Mouse (Mus musculus): ENCODE results near the gene Pon2. TPM values are rescaled to one million over a fixed set of nuclear protein-coding genes. Genes with fewer than 3 reads are reported as not detected.
"Not testable (repeated sequence)": the region's sequence is repeated elsewhere in the genome, so short reads cannot be mapped to it uniquely, and the experiment has no call there.

Pon2 gene
- polyA plus RNA-seq, 1 experiment = 24.3 TPM

DNA sequence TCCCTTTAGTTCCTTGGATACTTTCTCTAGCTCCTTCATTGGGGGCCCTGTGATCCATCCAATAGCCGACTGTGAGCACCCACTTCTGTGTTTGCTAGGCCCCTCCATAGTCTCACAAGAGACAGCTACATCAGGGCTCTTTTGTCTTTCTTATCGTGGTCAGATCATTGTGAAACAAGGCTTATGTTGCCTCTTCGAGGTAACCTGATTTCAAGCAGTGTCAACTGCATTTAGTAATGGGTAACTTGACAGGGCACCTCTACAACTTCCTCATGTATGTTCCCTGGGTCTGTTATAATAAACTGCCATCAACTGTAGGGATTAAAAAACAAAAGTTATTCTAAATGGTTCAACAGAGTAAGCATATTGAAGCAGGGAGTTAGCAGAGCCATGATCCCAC is 63.7 kb downstream of the Pon2 start:
- TF ChIP-seq FLI1 (IDR thresholded peaks at IDR 0.05; ENCODE audit: low read length) = no peak
- Histone ChIP-seq H3K36me3 (replicated peaks; ENCODE audit: low read length) (peaks cover 90% of the 10 kb centered on the region), H3K4me1 (no peaks in the 10 kb centered on the region), H3K4me3 (replicated peaks) (no peak overlapping the region), H3K9me3 (no peaks in the 10 kb centered on the region), H3K27me3 (replicated peaks) (no peaks in the 10 kb centered on the region)

DNA sequence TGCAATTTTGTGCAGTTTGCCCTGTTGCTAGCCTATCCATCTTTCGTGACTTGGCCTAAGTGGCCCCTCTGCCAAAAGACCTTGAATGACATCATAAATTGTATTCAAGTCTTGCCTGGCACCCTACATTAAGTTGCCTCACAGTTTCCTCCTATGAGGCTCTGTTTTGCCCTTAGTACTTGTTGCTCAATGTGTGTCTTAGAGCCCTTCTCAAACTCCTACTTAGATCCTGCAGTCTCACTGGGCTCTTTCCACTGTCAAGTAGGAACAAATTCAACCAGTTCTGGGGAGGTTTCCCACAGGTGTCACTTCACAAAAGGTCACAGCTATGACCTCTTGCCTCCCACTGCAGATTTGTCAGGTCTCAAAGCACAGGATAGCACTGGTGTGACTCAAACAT is 64.4 kb downstream of the Pon2 start:
- TF ChIP-seq FLI1 (IDR thresholded peaks at IDR 0.05; ENCODE audit: low read length) (no peak), GATA1 (IDR thresholded peaks at IDR 0.05; ENCODE audit: borderline replicate concordance, low read length) (no peak)
- Histone ChIP-seq H3K4me3 (replicated peaks) (no peak overlapping the region), H3K27me3 (replicated peaks) (no peaks in the 10 kb centered on the region), H3K36me3 (replicated peaks; ENCODE audit: low read length) (peaks cover 90% of the 10 kb centered on the region), H3K9me3 (no peaks in the 10 kb centered on the region), H3K4me1 (no peaks in the 10 kb centered on the region)

DNA sequence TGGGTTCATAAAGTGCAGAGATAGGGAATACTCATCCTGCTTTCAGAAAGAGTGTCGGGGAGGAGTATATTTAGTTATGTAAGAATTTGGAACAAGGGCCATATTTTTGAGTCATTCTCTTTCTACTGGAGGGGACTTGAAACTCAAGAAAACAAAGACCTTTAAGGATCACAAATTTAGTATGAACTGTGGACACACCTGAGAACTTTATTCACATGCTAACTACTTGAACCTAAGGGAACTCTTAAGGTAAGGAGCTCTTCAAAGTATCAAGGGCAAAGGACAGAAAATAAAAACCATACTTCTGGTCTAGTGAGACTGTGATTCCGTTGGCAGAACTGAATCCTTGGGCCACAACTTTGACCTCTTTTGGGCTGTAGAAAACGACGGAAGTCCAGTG is 66.2 kb downstream of the Pon2 start:
- Histone ChIP-seq H3K36me3 (replicated peaks; ENCODE audit: low read length) (peaks cover 82% of the 10 kb centered on the region), H3K27me3 (replicated peaks) (no peaks in the 10 kb centered on the region)
- TF ChIP-seq GATA1 (IDR thresholded peaks at IDR 0.05; ENCODE audit: borderline replicate concordance, low read length) (no peak), FLI1 (IDR thresholded peaks at IDR 0.05; ENCODE audit: low read length) (no peak)

DNA sequence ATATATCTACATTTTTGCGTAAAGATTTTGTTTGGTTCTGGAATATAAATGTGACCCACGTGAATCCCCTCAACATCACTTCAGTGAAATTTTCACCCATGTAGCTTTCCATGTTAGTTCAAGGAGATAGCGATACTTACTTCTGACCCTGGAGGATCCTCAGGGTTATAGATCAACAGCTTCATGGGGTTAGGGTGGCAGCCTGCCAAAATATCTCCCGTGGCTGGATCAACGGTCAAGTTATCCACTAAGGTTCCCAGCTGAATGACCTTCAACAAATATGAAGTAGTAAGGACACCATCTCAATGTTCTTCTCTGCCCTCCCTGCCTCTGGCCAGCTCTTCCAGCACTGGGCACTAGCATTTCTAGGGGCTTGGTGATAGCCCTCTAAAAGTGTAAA is 68.0 kb downstream of the Pon2 start:
- no peak for TF ChIP-seq GATA1 (IDR thresholded peaks at IDR 0.05; ENCODE audit: borderline replicate concordance, low read length)
- no peak for TF ChIP-seq FLI1 (IDR thresholded peaks at IDR 0.05; ENCODE audit: low read length)
- no peaks in the 10 kb centered on the region for H3K27me3 ChIP-seq (replicated peaks)
- peaks cover 65% of the 10 kb centered on the region for H3K36me3 ChIP-seq (replicated peaks; ENCODE audit: low read length)

More for the DNA sequence above, 66.2 kb downstream of the Pon2 start:
- Histone ChIP-seq H3K4me3 (replicated peaks) (no peak overlapping the region), H3K4me1 (no peaks in the 10 kb centered on the region), H3K9me3 (no peaks in the 10 kb centered on the region)

DNA sequence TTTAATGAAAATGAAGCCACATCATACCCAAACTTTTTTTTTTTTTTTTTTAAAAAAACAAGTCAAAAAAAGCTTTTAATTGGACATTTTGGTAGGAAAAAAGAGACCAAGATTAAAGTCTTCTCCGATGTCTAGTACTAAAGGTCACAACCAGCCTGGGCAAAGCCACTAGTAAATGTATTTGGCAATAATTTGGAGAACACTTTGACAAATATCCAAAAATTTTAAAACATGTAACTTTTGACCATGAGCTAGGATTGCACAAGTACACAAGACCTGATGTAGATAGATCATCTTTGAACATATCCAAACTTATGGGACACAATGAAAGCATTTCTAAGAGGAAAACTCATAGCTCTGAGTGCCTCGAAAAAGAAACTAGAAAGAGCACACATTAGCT is 74.7 kb downstream of the Pon2 start:
- H3K4me3 ChIP-seq (replicated peaks); H3K4me1 ChIP-seq; H3K9me3 ChIP-seq; H3K27me3 ChIP-seq (replicated peaks): not testable (repeated sequence)
- H3K36me3 ChIP-seq (replicated peaks; ENCODE audit: low read length) = peaks cover 44% of the 10 kb centered on the region

More for the DNA sequence above, 68.0 kb downstream of the Pon2 start:
- Histone ChIP-seq H3K9me3 (no peaks in the 10 kb centered on the region), H3K4me3 (replicated peaks) (no peak overlapping the region), H3K4me1 (no peaks in the 10 kb centered on the region)

DNA sequence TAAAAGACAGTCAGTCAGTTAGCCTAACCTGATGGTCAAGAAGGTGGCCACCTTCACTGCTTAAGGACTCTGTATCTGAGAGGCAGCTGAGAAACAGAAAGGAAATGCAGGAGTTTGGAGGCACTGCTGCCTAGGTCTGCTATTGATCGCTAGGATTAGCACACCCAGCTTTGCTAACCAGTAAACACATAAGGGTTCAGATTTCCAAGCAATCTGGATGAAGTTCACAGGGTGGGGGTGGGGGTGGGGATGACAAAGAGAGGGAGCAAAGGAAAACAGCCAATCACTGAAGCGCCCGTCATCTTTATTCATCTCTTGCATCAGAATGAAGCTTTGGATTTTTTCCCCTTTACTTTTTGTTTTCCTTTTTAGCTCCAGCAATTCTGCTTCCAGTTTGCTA is 76.2 kb downstream of the Pon2 start:
- Histone ChIP-seq H3K4me3 (replicated peaks) (no peak overlapping the region), H3K27me3 (replicated peaks) (no peaks in the 10 kb centered on the region), H3K9me3 (no peaks in the 10 kb centered on the region), H3K4me1 (no peaks in the 10 kb centered on the region), H3K36me3 (replicated peaks; ENCODE audit: low read length) (peaks cover 50% of the 10 kb centered on the region)
- TF ChIP-seq GATA1 (IDR thresholded peaks at IDR 0.05; ENCODE audit: borderline replicate concordance, low read length) (no peak), FLI1 (IDR thresholded peaks at IDR 0.05; ENCODE audit: low read length) (no peak)

DNA sequence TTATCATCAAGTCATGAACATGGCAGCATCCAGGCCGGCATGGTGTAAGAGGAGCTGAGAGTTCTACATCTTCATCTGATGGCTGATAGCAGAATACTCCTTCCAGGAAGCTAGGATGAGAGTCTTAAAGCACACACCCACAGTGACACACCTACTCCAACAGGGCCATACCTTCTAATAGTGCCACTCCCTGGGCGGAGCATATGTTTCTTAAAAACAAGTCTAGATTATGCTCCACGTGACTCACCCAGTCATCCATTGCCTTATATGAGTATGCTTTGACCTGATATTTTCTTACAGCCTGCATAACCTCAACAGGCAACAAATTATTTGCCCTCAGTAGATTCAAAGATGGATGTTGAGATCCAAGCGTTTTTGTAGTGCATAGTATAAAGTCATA is 80.1 kb downstream of the Pon2 start:
- H3K4me3 ChIP-seq (replicated peaks) = no peak overlapping the region
- peaks cover 60% of the 10 kb centered on the region for H3K36me3 ChIP-seq (replicated peaks; ENCODE audit: low read length)
- no peaks in the 10 kb centered on the region for H3K9me3 ChIP-seq
- no peaks in the 10 kb centered on the region for H3K27me3 ChIP-seq (replicated peaks)
- H3K4me1 ChIP-seq = no peaks in the 10 kb centered on the region
- TF ChIP-seq FLI1 (IDR thresholded peaks at IDR 0.05; ENCODE audit: low read length) (no peak), GATA1 (IDR thresholded peaks at IDR 0.05; ENCODE audit: borderline replicate concordance, low read length) (no peak)

Other genes with a start within 250 kb of the Pon2 start
- not detected in 2 replicates for gene Pon1, start 104.5 kb downstream of the Pon2 start, polyA plus RNA-seq (2012; ENCODE audit: insufficient read depth, low replicate concordance)
- 1.5 and 2.2 TPM in 2 replicates for gene Pon3, start 42.2 kb downstream of the Pon2 start, polyA plus RNA-seq (2012; ENCODE audit: insufficient read depth, low replicate concordance)
- gene Asb4, start 84.9 kb upstream of the Pon2 start, polyA plus RNA-seq (2012; ENCODE audit: insufficient read depth, low replicate concordance) = not detected in 2 replicates
- gene Pdk4, start 197.9 kb upstream of the Pon2 start, polyA plus RNA-seq (2012; ENCODE audit: insufficient read depth, low replicate concordance) = not detected in 2 replicates

All from megakaryocyte, embryonic 14.5 days (primary cell).